Mouse (Mus musculus) left cerebral cortex, postnatal 10 days (tissue): ENCODE measurements at regions not wholly inside any gene's neighbourhood (a gene's known extent, or its start where the extent isn't known, plus 50 kb on each side); places are given as distances from the start of the nearest gene placed in this dataset.

ENCODE experiments used
- DNase-seq, 2 experiments: peaks; one replicate each; pipeline ENCODE4 v3.0.0; 2021 to 2022; ENCODE audit warnings: low spot score in 2 of 2, mixed read lengths in 1 of 2; ENCODE audit errors: extremely low spot score in 1 of 2
- intact Hi-C: fragments of 180-260 bp; cut with DNase I; formaldehyde crosslinking; loops from one replicate; pipeline ENCODE4 v1.15.1; 2025

DNA sequence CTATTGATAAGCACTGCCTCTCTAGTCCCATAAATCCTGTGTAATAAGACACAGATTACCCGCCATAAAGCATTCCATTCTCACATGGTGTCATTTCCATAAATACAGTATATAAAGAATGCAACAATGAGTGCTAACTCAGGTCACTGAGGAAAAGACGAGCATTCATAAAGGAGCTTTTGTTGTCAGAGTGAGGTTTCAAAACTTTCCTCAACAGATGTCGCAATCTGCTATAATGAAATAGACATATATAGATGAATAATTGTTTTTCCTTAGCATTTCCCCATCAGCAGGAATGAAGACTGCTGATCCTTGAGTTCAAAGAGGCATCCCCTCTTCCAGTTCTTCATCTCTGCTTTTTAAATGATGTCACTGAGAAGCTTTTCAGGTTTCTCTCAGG is 270.3 kb downstream of the Brinp2 start:
- DNase-seq: no peak
- intact Hi-C loops: no loop called here

DNA sequence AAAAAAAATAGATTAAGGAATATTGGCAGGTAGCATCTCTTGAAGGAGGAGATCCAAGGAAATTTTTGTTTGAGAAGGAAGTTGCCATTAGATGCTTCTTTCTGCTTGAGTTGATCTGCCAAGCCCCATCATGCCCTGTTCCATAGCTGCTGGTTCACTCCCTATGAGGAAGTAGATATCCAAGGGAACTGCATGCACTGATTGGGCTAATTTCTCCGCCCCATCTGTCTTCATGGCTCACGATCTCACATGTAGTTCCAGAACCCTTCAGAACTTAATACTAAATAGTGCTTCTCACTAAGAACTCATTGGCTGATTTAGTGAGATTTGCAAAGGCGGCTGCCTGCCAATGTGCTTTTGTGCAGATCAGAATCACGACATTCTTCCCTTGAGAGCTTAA is 258.6 kb downstream of the Brinp2 start:
- DNase-seq: peak in 1 of 2 experiments; percentile 7
- intact Hi-C loops: no loop called here

DNA sequence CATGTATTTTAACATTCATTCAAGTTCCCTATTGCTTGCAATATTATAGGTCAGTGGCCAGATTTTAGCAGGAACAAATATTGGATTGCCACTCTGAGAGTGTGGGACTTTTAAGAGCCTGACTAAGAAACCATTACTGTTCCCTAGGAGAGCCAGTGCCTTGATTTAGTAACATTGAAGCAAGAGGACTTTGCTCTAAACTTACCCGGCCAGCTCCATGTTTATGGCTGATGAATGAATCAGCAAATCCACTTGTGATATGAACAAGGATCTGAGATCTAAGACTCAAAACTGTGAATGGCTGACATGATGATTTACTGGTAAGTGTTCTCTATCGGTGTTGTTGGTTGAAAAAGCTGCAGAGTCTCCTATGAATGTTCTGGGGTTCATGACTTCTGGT is 236.4 kb downstream of the Brinp2 start:
- DNase-seq: no peak
- intact Hi-C loops: no loop called here

DNA sequence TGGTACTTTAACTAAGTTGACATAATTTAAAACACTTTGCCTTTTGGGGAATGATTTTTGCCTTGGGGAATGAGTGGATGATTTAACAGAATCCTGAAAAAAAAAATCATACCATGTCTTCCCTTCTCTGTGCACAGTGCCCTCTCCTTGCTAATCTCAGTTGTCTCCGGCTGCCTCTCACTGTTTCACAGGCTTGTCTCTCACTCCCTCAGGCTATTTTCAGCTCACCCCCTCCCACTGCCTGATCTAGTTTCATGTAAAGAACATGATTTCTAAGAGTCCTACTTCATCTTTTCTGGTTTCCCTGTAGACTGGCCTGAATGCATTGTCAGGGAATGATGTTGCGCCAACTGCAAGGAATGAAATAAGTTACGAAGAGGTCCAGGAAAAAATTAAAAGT is 231.2 kb downstream of the Brinp2 start:
- DNase-seq: peak; percentile 39 to 40
- intact Hi-C loops: no loop called here

DNA sequence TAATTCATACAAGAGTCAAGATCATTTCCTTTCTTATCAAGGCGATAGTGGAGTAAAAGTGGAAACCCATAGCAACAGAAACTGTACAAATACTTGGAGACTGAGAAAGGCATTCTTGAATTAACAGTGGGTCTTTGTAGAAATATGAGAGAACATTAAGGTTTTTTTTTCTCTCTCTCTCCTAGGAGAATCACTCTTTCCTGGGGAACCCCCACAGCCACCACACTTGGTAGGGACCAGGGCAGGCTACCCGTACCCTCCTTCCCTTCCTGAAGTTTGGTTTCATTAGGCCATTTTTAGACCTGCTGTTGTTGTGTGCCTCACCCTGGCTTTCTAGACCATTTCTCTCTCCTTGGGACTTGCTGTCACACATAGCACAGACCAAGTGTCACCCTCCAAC is 229.9 kb downstream of the Brinp2 start:
- no peak for DNase-seq
- intact Hi-C loops: no loop called here

DNA sequence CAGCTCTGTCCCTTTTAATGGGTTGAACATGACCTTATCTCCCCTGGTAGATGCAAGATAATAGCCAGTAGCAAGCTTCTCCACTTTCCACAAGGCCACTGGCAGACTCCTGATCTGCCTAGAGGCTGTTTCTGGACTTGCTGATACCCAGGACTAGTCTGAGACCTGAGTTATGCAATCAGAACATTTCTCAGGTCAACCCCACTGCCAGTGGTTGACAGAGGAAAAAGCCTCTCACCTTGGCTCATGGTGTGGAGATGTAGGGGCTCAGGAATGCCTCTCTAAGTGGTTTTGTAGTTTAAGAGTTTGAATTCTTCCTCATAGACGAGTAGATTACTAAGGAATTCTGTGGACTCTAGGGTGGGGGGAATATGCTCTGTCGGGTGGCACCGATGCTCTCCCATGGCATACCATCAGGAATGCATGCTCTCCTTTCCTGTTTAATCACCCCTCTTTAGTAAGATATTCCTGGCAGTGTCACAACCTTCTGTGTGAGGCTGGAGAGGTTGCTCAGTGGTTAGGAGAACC is 226.8 kb downstream of the Brinp2 start:
- intact Hi-C loops: no loop called here
- DNase-seq: no peak

DNA sequence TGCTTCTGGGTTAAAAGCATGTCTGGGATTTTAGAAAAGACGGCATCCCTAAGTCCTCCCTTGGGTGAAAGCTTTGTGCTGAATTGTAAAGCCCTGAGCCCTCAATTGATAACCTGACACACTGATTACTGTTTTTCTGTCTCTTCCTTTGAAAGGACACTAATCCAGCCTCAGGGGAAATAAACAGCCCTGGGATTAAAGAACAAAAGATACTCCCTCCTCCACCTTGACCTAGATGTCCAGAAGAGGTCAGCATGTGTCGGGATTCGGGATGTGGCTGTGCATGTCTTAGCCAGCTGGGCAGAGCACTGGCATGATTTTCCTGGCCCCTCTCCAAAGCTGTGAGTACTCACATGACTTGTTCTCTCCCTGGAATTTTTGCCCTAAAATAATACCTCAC is 208.6 kb downstream of the Brinp2 start:
- intact Hi-C loops: no loop called here
- DNase-seq: peak in 1 of 2 experiments; percentile 34

DNA sequence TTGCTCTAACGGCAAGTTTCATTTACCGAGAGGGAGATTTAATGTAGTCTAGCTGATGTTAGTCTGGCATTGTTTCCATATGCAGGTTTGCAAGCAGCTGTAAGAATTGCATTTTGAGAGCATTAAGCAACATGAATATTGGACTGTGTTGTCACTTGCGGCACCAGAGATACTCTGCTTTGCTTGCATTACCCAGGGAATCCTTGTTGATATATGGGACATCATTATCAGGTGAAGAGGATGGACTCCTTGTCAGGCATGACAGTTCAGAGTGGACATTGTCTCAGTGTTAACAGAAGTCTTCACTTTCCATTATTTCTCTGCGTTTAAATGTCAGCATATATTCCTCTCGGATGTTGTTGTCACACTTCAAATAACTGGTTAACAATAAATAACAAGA is 208.1 kb downstream of the Brinp2 start:
- intact Hi-C loops: no loop called here
- no peak for DNase-seq

DNA sequence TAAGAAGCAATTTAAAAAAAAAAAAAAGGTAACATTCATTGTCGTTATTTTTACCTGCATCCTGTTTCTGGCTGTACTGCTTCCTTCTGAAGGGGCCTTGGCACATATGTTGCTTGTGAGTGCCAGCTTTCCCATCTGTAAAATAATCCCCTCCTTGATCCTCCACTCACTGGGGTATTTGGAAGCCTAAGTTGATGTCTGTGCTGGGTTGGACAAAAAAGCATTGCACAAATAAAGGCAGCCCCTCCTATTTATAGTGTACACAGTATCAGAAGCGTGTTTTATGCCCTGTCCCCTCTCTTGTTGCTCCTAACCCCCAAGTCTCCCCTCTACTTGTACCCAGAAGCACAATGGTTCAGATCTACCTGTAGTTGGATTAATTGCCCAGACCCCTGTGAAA is 195.0 kb downstream of the Brinp2 start:
- intact Hi-C loops: no loop called here
- DNase-seq: no peak

DNA sequence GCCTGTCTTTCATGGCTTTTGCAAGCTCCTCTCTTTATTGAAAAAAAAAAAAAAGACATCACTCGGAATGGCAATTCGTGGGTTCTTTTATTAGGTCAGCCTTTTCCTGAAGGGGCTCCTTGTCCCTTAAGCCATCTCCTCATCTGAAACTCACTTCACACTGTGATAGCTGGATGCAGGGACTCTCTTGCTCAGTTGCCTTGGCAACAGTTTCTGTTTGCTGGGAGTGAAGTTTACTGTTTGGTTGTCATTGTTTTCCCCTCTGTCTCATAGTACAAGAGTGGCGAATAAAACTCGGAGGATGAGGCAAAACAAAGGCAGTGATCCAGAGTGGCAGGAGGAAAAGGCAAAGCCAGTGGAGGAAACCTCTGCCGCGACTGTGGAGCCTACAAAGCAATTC is 194.6 kb downstream of the Brinp2 start:
- DNase-seq: peak in 1 of 2 experiments; percentile 20
- intact Hi-C loops: no loop called here

DNA sequence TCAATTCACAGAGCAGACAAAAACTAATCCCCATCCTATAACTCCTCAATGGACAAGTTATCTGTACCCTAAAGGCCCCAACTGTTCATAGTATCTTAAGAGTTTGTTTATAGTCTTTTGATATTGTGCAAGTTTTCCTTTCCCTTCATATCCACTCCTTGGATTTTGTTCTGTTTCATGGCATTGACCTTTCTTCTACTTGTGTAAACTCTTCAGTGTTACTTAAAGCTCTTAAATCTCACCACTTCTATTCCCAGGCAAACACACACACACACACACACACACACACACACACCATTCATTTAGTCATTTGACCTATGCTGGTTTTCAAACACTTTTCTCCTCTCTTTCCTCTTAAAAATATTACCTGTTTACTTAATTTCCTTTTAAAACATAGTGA is 192.7 kb downstream of the Brinp2 start:
- intact Hi-C loops: no loop called here
- no peak for DNase-seq

DNA sequence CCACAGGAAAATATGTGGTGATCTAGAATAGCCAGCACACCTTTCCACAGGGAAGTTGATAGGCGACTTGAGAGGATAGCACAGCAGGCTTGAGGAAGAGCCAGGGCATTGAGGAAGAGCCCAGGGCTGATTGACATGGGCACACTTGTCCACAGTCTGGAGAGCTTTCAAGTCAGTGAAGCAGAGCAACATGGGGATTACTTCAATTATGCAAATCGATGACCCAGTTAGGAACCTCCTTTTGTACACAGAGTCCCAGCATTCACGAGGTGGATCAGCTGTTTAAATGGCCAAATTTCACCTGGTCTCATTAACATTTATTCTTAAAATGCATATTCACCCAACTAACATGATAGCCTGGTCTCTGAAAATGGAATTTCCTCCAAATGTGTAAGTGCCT is 186.1 kb downstream of the Brinp2 start:
- intact Hi-C loops: no loop called here
- DNase-seq: no peak

DNA sequence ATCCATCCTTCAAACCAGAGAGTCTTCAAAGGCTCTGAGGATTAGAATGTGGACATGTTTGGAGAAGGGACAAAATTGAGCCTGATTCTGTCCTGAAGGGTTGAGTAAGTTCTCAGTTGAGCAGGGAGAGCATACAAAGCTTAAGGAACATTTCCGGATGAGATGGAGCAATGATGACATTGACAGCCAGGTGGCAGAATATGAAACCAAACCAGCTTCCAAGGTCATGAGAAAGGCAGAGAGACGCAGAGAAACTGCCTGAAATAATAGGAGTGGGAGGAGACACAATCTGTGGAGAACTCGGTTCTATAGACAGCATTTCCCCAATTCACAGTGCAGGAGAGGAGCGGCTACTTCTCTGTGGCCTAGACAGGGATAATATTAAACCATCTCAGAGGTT is 176.0 kb downstream of the Brinp2 start:
- intact Hi-C loops: no loop called here
- no peak for DNase-seq

DNA sequence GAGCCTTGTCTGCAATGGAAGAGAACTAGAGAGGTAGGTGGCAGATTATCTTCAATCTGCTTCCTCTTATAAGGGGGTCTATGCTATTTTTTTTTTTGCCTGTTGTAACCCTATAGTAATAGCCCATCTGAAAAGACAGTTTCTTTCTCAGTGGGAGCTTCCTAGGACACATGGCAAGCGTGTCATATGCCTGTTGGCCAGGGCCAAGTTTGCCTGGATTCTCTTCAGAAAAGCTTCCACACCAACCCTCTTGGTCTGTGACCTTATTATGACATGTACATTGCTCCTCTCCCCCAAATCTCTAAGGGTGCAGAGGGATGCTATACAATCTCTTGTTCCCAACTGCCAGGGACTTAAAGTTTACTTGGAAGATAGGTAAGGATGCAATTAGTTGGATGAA is 174.8 kb downstream of the Brinp2 start:
- intact Hi-C loops: no loop called here

DNA sequence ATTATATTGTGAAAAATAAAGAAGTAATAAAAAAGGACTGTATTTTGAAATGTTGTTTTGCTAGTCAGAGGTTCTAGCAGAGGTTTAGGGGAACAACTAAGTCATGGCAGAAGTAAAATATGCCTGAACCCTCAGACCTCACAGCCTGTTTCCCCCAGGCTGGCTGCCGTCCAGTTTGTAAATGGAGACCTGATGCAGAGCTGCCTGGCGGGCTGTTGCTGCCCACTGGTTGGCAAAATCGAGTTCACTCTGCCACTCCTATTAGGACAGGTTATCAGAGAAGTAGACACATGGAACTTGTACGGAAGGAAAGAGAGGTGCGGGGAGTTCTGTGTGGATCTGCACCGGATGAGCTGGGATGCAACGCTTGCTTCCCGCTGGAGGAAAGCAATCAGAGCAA is 168.5 kb downstream of the Brinp2 start:
- intact Hi-C loops: no loop called here
- DNase-seq: no peak

More for the DNA sequence above, 174.8 kb downstream of the Brinp2 start:
- DNase-seq: no peak

DNA sequence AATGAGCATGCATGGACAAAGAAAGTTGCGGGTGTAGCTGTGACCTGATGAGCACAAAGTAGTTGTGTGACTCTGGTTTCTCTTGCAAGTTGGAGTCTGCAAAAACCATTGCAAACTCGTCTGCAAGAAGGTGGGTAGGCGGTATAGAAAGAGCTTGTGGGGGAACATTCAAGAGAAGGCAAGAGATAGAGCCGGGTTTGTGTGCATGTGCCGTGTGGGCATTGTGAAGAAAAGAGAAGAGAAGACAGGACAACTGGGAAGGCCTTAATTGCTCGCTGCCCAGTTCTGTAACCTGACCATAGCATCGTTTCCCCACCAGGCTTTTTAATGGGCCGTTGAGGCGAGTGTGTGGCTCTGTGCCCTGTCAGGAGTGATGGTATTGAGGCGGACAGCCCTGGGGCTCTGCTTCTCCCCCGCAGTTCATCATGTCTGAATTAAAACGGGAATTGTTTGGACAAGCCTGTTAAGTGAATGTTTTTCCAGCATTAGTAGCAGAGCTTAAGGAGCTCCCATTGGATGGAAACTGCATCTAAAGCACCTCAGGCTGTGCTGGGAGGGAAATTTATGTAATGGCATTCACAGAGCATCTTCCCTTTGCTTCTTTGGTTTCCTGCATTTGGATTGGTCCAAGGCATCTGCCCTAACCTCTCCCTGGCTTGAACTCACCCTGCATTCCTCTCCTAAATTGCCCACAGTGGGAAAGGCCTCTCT is 163.1 kb downstream of the Brinp2 start:
- no peak for DNase-seq
- intact Hi-C loops: no loop called here

DNA sequence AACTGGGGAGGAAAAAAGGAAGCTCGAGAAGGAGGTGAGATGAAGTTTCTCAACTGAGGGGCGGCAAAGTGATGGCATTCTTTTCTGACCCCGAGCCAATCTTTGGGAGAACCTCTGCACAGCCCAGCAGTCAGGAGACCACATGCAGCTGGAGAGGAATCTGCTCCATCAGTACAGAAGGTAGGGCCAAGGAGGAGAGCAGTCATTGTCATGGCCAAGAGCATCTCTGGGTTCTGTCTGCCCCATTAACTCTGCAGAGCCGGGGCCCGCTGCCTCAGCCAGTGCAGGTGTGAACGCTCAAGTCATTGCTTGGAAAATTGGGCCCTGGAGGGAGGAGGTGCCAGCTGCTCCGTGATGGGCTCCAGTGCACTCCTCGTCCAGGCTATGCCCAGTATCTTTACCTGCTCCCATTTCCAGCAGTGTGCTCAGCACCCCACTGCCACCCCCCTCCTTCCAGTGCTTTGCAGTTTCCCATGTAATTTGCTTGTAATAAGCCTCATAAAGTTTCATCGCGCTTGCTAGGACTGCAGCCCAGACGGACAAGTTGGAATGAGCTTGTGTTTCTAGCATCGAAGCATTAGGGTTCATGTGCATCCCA is 162.1 kb downstream of the Brinp2 start:
- intact Hi-C loops: no loop called here
- DNase-seq: no peak
